Mouse (Mus musculus) forebrain, embryonic 10.5 days (tissue): ENCODE results near the gene Bcl2a1b. TPM values are rescaled to one million over a fixed set of nuclear protein-coding genes. Genes with fewer than 3 reads are reported as not detected.

ENCODE experiments used
- polyA plus RNA-seq: library from polyadenylated mRNA; unstranded; fragments of >200 nt; fragmentation: Nextera tagmentation; extraction: Ambion mirVana; gene quantifications from 2 replicates; pipeline ENCODE4 v1.2.1, GENCODE M21; 2016

Bcl2a1b gene
- polyA plus RNA-seq, 1 experiment from 2014 or later: 0.40 TPM

Other genes starting within 250 kb of the Bcl2a1b start
- gene Bcl2a1a, start 242.3 kb upstream of the Bcl2a1b start, polyA plus RNA-seq: not detected in 2 replicates
- not detected in 2 replicates for gene Trim43b, start 106.4 kb upstream of the Bcl2a1b start, polyA plus RNA-seq
- not detected in 2 replicates for gene Gm29094, start 170 bp downstream of the Bcl2a1b start, polyA plus RNA-seq
- 15.5 and 15.6 TPM in 2 replicates for gene Mthfs, start 11.5 kb downstream of the Bcl2a1b start, polyA plus RNA-seq